Mouse (Mus musculus) kidney, postnatal 10 days (tissue): ENCODE data around the gene Ttc39b.
A peak's percentile ranks its signal among the peaks of the same experiment; 100 is the strongest.

Experiments used
- DNase-seq: peaks from one replicate; pipeline ENCODE4 v3.0.0; 2021; ENCODE audit warnings: mixed read lengths

The Ttc39b gene

DNA sequence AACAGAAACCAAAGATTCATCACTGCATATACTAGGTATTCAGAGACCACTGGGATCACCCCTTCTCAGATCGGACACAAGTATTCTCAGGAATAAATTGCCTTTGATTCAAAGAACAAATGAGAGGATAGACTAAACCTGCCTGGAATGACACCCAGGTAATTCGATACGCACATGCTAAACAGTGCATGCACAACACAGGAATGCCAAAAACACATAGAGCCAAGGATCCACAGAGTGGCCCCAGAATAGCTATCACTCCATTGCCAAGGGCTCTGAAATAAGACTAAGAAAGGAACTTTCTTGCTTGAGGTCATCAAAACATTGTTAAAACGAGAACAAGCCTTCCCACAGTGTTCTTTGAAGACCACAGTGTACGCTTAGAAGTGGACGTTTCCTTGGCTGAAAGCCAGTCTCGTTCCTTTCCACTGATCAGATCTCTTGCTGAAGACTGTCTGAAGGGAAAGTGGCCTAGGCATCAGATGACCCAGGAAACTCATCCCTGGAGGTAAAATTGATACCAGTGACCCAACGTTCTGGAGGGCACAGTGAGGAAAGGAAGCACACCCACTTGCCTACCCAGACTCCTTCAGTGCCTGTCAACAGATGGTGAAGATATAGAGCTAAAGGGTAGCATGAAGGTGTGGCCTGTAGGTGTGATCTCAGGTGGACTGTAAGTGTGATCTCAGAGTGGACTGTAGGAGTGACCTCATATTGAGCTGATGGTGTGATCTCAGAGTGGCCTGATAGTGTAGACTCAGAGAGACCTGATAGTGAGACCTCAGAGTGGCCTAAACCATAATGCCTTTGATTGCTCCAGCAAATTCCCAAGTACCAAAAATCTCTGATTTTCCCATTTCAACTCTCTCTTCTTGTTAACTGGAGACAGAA lies 141.6 kb downstream of the Ttc39b start:
- DNase-seq: peak; percentile 42

DNA sequence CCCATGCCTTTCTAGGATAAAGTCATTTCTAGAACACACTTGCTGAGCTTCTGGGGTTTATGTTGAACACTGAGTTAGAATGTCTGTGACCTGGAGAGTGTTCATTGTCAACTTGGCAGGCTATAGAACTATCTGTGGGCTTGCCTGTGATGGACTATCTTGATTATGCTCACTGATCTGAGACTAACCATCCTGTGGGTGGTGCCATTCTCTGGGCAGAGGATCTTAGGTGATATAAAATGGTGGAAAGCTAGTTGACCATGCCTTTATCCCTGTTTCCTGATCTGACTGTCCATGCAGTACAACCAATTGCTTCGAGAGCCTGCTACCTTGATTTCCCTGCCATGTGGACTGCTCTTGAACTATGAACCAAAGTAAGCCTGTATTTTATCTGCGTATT lies 146.6 kb downstream of the Ttc39b start:
- no peak for DNase-seq

DNA sequence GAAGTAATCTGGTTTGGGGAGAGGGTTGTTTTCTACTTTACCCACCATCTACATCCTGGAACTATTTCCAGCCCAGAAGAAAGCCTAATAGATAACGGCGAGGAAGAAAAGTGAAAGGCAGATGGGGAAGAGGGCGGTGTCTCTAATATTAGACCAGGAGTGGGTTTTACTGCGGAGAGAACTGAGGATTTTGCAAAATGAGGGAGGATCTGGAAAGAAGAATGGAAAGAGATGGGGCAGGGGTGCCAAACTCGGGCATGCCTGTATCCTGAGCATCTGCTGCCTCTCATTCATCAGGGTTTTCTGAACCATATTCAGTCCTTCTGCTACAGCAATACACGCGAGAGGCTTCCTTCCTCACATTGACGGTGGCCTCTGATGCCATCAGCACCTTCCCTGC lies 149.1 kb downstream of the Ttc39b start:
- no peak for DNase-seq

DNA sequence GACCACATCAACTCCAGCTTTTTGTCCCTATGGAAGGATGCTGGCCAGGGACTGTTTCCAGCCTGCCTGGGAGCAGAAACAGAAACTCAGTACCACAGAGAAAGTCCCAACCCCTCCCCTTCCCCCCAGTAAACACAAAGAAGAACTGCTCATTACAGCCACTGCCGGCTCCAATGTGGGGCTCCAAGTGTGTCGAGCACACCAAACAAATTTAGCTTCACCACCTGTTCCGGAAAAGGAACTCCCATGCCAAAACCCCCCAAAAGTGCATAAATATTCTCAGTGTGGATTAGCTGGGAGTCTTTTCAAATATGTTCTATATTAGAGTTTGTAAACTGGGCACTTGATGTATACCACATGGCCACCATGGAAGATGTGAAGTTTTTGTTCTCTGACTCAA lies 151.8 kb downstream of the Ttc39b start:
- peak; percentile 15 for DNase-seq

DNA sequence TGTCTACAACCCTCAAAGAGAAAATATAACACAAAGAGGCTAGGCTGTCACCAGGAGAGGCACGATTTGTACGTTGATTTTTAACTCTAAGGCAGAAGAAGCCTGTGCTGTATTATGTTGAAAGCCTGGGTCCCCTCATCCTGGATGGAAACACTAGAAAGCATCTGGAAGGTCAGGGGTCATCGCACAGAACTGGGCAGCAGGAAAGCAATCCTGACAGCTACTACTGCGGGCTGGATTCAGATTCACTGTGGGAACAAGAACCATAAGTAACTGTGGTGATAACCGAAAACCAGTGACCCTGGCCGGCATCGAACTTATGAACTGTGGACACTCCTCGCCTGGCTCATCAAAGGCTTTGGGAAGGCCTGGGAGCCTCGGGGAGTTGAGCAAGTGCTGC lies 153.3 kb downstream of the Ttc39b start:
- DNase-seq: peak; percentile 40
